Mouse (Mus musculus): ENCODE measurements around the gene Rims3.
A peak's percentile ranks its signal among the peaks of the same experiment; 100 is the strongest.

The Rims3 gene

GRCm38 (mm10) chr4:120890754-120891440 lies 36.3 kb downstream of the Rims3 start:
- ATAC-seq (ENCODE audit: insufficient number of reproducible peaks, low FRiP score, low TSS enrichment), result peak; percentile 72

GRCm38 (mm10) chr4:120891960-120892359 lies 37.3 kb downstream of the Rims3 start:
- ATAC-seq (ENCODE audit: insufficient number of reproducible peaks, low FRiP score, low TSS enrichment), result no peak

GRCm38 (mm10) chr4:120892516-120892915 lies 37.9 kb downstream of the Rims3 start:
- no peak for ATAC-seq (ENCODE audit: insufficient number of reproducible peaks, low FRiP score, low TSS enrichment)

- ATAC-seq (ENCODE audit: insufficient number of reproducible peaks, low FRiP score, low TSS enrichment), result peak; percentile 27; the same call in 1 of the 2 replicates
Observed at GRCm38 (mm10) chr4:120893656-120894401, 39.2 kb downstream of the Rims3 start.

- ATAC-seq (ENCODE audit: insufficient number of reproducible peaks, low FRiP score, low TSS enrichment), result no peak
Observed at GRCm38 (mm10) chr4:120894584-120894983, 40.0 kb downstream of the Rims3 start.

DNA sequence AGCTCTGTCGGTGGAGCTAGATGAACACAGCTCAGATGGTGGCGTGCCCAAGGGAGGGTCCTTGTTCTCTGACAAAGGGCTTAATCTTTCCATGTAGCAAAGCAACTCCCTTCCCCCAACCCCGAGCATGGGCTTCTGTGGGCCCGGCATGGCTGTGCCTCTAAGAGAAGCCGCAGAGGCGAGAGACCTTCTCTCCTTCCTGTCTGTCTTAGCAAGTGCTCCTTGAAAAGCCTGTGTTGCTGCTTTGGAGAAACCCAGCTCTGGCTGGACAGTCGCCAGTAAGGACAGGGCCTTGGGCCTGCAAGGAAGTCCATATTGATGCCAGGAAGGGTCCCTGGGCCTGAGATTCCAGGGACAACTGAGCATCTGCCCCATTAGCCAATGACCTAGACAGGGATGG lies 40.6 kb downstream of the Rims3 start:
- no peak for ATAC-seq (ENCODE audit: insufficient number of reproducible peaks, low FRiP score, low TSS enrichment)

DNA sequence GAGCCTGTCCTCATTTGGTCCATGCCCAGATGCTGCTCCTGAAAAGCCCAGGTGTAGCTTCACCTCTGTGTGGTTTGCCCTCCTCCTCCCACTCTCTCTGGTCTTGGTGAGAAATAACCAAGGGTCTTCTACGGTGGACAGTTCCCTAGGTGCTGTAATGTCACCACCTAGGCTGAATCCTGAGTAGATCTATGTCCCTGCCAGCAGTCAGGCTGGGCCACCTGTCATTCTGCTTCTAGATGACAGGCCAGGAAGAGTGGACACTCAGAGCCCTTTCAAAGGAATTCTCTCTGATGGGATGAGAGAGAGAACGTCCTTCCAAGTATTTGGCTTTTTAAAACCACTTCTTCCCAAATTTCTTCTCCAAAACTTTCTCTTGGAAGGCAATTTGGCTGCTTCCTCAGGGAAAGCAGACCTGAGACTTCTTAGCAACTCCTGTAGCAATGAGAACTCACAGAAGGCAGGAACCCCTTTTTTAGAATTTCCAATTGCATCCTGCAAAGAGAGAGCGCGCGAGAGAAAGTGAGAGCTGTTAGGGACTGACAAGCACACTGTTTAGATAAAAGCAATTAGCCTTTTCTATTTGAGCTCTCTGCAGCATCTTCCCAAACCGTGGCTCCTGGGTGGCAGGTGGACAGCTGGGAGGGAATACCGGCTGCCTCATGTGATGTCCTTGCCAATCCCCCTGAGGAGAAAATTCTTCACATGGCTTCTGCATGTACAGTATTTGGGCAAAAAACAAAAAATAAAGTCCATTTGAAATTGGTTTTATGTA lies 41.4 kb downstream of the Rims3 start:
- ATAC-seq (ENCODE audit: insufficient number of reproducible peaks, low FRiP score, low TSS enrichment), result no peak

- peak; percentile 45; the same call in 1 of the 2 replicates for ATAC-seq (ENCODE audit: insufficient number of reproducible peaks, low FRiP score, low TSS enrichment)
Observed at GRCm38 (mm10) chr4:120904533-120904932, 49.9 kb downstream of the Rims3 start.

DNA sequence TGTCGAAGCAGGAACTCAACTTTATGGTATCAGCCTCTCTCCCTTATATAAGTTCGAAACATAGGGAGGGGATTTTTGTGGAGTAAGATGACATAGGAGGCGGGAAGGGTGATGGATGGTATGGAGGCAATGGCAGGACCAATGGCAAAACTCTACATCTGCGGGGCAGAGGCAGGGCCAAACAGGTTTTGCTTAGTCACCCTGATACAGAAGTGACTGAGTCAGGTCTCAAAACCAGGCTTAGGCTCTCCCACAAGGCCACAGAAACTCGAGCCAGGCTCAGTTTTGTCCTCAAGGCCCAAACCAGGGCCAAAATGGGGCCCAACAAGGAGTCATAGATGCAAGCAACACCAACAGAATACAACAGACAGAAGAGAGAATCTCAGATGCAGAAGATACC lies 51.0 kb downstream of the Rims3 start:
- ATAC-seq (ENCODE audit: insufficient number of reproducible peaks, low FRiP score, low TSS enrichment), result no peak

DNA sequence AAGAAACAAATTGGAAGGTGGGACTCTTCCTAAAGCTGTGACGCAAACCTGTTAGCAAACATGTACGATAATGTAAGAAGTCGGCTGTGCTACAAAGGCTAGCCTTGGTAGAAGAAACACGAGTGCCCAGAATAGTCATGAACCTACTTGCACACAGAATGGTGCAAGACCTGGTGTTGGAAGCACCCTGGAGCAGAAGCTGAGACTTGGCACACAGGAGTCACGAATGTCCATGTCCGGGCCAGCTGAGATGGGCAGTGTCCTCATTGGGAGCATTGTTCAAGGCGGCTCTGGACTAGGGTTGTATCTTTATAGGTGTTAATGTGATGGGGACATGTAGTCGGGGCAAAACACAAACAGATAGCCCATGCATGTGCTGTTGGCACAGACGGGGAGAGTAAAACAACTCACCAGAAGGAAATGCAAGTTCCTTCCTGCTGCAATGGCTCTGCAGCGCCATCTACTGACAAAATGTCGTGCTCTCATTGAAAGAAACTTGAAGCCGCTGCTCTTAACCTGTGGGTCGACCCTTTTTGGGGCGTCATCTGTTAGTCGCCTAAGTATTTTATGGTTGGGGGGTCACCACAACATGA lies 55.0 kb downstream of the Rims3 start:
- ATAC-seq (ENCODE audit: insufficient number of reproducible peaks, low FRiP score, low TSS enrichment), result peak; percentile 74

DNA sequence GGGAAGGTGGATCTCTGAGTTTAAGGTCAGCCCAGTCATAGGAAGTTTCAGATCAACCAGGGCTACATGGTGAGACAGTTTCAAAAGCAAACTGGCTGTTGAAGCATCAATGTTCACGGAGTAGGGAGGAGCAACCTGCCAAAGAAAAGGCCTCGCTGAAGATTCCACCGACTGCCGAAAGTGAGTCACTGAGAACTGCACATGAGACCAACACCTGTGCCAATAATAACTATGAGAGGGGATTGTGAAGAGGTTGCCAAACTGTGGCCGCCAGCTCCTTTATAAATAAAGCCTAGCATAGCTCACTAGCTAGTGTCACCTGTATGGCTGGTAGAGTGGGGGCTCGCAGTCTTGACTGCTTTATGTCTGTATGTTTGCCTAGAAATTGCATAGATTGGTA lies 56.5 kb downstream of the Rims3 start:
- no peak for ATAC-seq (ENCODE audit: insufficient number of reproducible peaks, low FRiP score, low TSS enrichment)

DNA sequence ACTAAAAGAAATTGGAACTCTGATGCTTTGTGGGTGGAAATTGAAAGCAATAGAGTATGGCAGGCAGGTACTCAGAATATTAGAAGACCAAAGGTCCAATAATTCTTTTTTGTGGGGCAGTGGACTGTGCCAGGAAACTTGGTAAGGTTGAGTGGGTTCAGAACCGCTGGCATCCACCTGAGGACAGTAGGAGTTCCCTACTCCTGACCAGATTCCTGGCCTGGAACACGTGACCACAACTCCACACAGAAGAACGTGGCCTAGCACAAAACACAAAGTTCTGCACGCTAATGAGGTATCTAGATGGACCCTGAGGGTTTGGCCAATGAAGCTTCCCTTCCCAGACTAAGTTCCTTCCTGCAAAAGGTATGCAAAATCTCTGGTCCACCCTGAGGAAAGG lies 58.2 kb downstream of the Rims3 start:
- no peak for ATAC-seq (ENCODE audit: insufficient number of reproducible peaks, low FRiP score, low TSS enrichment)

DNA sequence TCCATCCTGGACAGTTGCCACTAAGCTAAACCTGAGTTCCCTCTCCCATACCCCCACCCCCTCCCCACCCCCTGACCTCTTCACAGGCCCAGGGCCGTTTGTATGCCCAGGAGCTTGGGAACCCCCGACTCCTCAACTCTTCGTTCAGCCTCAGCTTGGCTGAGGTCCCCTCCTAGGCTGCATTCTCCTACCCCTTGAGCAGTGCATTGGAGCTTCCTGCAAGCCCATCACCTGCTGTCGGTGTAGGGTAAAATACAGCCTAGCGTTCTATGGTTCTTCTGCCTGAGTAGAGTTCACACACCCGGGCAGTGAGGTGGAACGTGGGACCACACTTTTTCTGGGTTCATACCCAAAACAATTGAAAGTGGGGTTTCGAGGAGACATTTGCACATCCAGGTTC lies 58.8 kb downstream of the Rims3 start:
- no peak for ATAC-seq (ENCODE audit: insufficient number of reproducible peaks, low FRiP score, low TSS enrichment)

GRCm38 (mm10) chr4:120913861-120914260 lies 59.2 kb downstream of the Rims3 start:
- no peak for ATAC-seq (ENCODE audit: insufficient number of reproducible peaks, low FRiP score, low TSS enrichment)

DNA sequence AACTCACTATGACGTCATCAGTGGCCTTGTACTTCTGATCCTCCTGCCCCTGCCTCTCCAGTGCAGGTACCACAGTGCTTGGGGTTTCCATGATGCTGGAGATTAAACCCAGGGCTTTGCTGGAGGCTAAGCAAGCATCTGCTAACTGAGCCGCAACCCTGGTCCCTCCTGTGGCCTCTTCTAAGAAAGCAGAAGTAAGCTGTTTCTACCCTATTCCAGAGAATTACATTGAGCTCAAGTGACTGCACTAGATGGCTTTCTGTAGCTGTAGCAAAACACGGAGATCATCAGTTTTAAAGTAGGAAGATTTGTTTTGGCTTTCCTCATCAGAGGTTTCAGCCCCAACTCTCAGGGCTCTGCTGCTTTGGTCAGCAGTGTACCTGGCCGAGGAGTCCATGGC lies 59.9 kb downstream of the Rims3 start:
- no peak for ATAC-seq (ENCODE audit: insufficient number of reproducible peaks, low FRiP score, low TSS enrichment)

DNA sequence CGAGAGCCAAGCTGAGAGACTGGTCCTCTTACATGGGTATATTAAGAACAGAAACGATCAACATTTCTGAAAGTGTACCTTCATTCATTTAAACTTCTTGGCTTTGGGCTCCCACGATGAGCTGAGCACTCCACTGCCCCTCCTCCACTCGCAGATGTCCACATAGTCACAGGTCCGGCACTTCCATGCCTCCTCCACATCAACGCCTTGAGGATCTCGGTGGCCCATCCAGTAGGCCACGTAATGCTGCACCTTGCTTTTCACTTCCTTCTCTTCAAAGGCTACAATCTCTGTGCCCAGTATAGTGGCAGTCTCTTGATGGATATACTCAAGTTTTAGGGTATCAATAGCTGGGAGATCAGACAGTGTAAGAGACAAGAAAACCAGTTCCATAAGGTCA lies 66.8 kb downstream of the Rims3 start:
- no peak for ATAC-seq (ENCODE audit: insufficient number of reproducible peaks, low FRiP score, low TSS enrichment)

DNA sequence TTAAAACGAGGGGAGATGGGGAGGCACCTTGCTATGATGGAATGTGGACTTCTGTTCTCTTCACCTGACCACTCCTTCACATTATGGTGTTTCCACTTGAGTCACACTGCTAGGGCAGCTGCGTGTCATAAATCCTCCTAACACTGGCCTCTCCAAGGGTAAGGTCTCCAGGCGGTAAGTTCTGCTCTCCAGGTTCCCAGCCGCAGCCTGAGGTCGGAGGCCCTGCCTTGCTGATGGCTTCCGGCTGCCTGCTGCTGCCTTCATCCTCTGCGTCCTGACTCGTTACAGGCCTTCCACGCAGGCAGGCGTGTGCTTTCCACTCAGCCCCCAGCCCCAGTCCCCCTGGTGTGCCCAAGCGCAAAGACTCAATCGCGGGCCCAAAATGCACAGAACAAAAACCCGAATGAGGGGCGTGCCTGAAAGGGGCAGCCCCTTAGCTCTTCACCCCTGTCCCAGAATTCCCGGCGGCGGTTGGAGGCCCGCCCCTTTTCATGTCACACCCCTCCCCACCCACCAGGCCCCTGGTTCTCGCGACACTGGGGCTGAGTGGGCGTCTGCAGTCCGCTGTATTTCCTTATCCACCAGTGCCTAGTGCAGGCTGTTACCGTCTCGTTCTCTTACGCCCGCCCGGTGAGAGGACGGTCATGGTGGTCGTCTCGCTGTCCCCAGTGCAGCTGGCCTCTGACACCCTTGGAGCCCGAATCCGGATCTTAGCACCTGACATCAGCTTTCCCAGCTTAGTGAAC lies 70.1 kb downstream of the Rims3 start, which contains the start of gene Exo5:
TSS of gene Exo5 (minus strand) at position 464 of the 746 bp plus-strand sequence.
- peak; percentile 84 for ATAC-seq (ENCODE audit: insufficient number of reproducible peaks, low FRiP score, low TSS enrichment)

DNA sequence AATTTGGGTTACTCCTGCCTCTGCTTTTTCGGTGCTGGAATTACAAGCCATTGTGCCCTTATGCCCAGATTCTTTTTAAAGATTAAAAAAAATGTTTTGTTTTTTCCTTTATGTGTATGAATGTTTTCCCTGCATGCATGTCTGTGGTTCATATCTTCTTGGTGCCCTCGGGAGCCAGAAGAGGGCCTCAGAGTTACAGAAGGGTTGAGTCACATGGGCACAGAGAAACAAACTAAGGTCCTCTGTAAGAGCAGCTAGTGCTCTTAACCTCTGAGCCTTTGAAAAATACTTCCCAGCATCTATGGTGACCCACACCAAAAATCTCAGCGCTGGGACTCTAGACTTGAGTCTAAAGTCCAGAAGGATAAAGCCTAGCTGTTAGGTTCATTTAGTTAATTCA lies 70.8 kb downstream of the Rims3 start:
- ATAC-seq (ENCODE audit: insufficient number of reproducible peaks, low FRiP score, low TSS enrichment), result no peak

DNA sequence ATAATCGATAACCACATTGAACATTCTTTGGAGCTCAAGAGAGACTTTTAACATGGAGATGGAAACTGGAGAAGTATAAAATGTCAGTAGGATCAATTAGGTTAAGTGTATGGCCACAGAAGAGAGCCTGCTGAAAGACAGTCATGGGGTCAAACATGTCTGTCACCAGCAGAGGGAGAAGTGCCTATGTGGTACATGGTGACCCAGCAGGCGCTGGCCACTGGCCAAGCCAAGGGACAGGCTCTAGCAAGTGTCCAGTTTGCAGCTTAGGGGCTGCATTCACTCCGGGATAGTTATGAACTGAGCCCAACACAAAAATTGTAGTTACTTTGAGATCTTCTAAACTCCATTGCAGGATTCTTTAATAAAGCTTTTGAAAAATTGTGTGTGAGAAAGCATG lies 74.1 kb downstream of the Rims3 start:
- ATAC-seq (ENCODE audit: insufficient number of reproducible peaks, low FRiP score, low TSS enrichment), result no peak

- ATAC-seq (ENCODE audit: insufficient number of reproducible peaks, low FRiP score, low TSS enrichment), result no peak
Observed at GRCm38 (mm10) chr4:120930736-120931135, 76.1 kb downstream of the Rims3 start.
